Mouse (Mus musculus) CH12.LX (cell line): ENCODE data around the gene Snrpd3. TPM values are rescaled to one million over a fixed set of nuclear protein-coding genes. Genes with fewer than 3 reads are reported as not detected.

Experiments
- DNase-seq: peaks from one replicate; pipeline ENCODE4 v3.0.0-alpha.2; 2013; ENCODE audit errors: extremely low read depth
- H3K27ac ChIP-seq: 2 replicates; pipeline ENCODE4 v1.5.1; 2012; ENCODE audit warnings: low read depth, mild to moderate bottlenecking, control low read depth, moderate library complexity; ENCODE audit not compliant: insufficient read depth
- H3K27me3 ChIP-seq: replicated peaks from 2 replicates; pipeline ENCODE3; 2012; ENCODE audit warnings: inconsistent platforms
- H3K36me3 ChIP-seq, 2 experiments: replicated peaks in 1 of 2; 2 replicates each; pipeline versions ENCODE3 to v1.6.1; 2012; ENCODE audit warnings: inconsistent platforms in 1 of 2, low read length in 1 of 2, mild to moderate bottlenecking in 1 of 2, mixed read lengths in 1 of 2, moderate library complexity in 1 of 2; ENCODE audit not compliant: control insufficient read depth in 1 of 2, insufficient read depth in 1 of 2
- H3K4me1 ChIP-seq, 2 experiments: 2 replicates each; pipeline ENCODE4 v1.6.1; 2012; ENCODE audit warnings: inconsistent platforms in 1 of 2, moderate library complexity in 1 of 2; ENCODE audit not compliant: insufficient read depth in 2 of 2, control insufficient read depth in 1 of 2
- H3K4me2 ChIP-seq: 2 replicates; pipeline ENCODE4 v1.6.1; 2012; ENCODE audit warnings: low read depth, mild to moderate bottlenecking, control low read depth; ENCODE audit not compliant: poor library complexity, insufficient read depth, severe bottlenecking
- H3K4me3 ChIP-seq, 3 experiments: fragments of 150-350 bp in 1 of 3; sonication (generic) in 1 of 3; replicated peaks in 1 of 3; 2 replicates each; pipeline versions ENCODE3 to v1.5.1; 2011 to 2012; ENCODE audit warnings: low read depth in 2 of 3, low read length in 2 of 3, mild to moderate bottlenecking in 2 of 3, moderate library complexity in 2 of 3, control low read depth in 1 of 3, improper control_type of control experiment in 1 of 3, inconsistent platforms in 1 of 3, mixed read lengths in 1 of 3; ENCODE audit not compliant: poor library complexity in 1 of 3
- H3K79me2 ChIP-seq: replicated peaks from 2 replicates; pipeline ENCODE4 v1.6.1; 2012; ENCODE audit warnings: mild to moderate bottlenecking, moderate library complexity; ENCODE audit not compliant: control insufficient read depth, poor library complexity, insufficient read depth, severe bottlenecking; ENCODE audit errors: extremely low read depth
- H3K9ac ChIP-seq: 2 replicates; pipeline ENCODE4 v1.6.1; 2012; ENCODE audit warnings: low read depth, mild to moderate bottlenecking, control low read depth, moderate library complexity; ENCODE audit not compliant: insufficient read depth
- H3K9me3 ChIP-seq: replicated peaks from 2 replicates; pipeline ENCODE3; 2012; ENCODE audit warnings: low read length, inconsistent platforms, mixed read lengths
- ELF1 ChIP-seq: IDR thresholded peaks from 2 replicates; pipeline ENCODE4 v1.6.1; 2014; ENCODE audit warnings: low read depth, mild to moderate bottlenecking, inconsistent platforms, low read length, improper control_type of control experiment
- HCFC1 ChIP-seq: IDR thresholded peaks from 2 replicates; pipeline ENCODE4 v1.6.1; 2012; ENCODE audit warnings: low read depth, mild to moderate bottlenecking, inconsistent platforms, low read length, improper control_type of control experiment
- IRF4 ChIP-seq: IDR thresholded peaks from 2 replicates; pipeline ENCODE4 v1.6.1; 2014; ENCODE audit warnings: low read depth, mild to moderate bottlenecking, inconsistent platforms, low read length, improper control_type of control experiment
- JUN ChIP-seq: IDR thresholded peaks from 2 replicates; pipeline ENCODE4 v1.6.1; 2011; ENCODE audit warnings: low read depth, mild to moderate bottlenecking, low read length, improper control_type of control experiment, moderate library complexity; ENCODE audit not compliant: insufficient read depth
- KAT2A ChIP-seq: IDR thresholded peaks from 2 replicates; pipeline ENCODE4 v1.6.1; 2012; ENCODE audit warnings: low read length, improper control_type of control experiment, inconsistent platforms; ENCODE audit not compliant: insufficient replicate concordance
- MAZ ChIP-seq: IDR thresholded peaks from 2 replicates; pipeline ENCODE4 v1.6.1; 2012; ENCODE audit warnings: low read depth, mild to moderate bottlenecking, inconsistent platforms, low read length, improper control_type of control experiment, moderate library complexity
- MEF2A ChIP-seq: IDR thresholded peaks from 2 replicates; pipeline ENCODE4 v1.6.1; 2014; ENCODE audit warnings: low read depth, mild to moderate bottlenecking, inconsistent platforms, low read length, improper control_type of control experiment, borderline replicate concordance
- MXI1 ChIP-seq: IDR thresholded peaks from 2 replicates; pipeline ENCODE4 v1.6.1; 2011; ENCODE audit warnings: mild to moderate bottlenecking, low read depth, low read length, improper control_type of control experiment
- MYC ChIP-seq: IDR thresholded peaks from 2 replicates; pipeline ENCODE4 v1.6.1; 2011; ENCODE audit warnings: low read depth, mild to moderate bottlenecking, improper control_type of control experiment, low read length
- NRF1 ChIP-seq: IDR thresholded peaks from 2 replicates; pipeline ENCODE4 v1.6.1; 2014; ENCODE audit warnings: low read depth, mild to moderate bottlenecking, inconsistent platforms, low read length, improper control_type of control experiment, moderate library complexity
- PAX5 ChIP-seq: IDR thresholded peaks from 2 replicates; pipeline ENCODE4 v1.6.1; 2012; ENCODE audit warnings: low read length, inconsistent platforms, mixed read lengths
- POLR2A ChIP-seq: IDR thresholded peaks from 2 replicates; pipeline ENCODE4 v1.6.1; 2011; ENCODE audit warnings: low read depth, mild to moderate bottlenecking, improper control_type of control experiment, low read length
- POLR2AphosphoS2 ChIP-seq: IDR thresholded peaks from 2 replicates; pipeline ENCODE4 v1.6.1; 2011; ENCODE audit warnings: low read depth, low read length, improper control_type of control experiment
- TBP ChIP-seq: conservative IDR thresholded peaks from 2 replicates; pipeline ENCODE4 v1.6.1; 2011; ENCODE audit warnings: low read depth, low read length, improper control_type of control experiment
- TCF12 ChIP-seq: IDR thresholded peaks from 2 replicates; pipeline ENCODE4 v1.6.1; 2014; ENCODE audit warnings: low read depth, mild to moderate bottlenecking, inconsistent platforms, low read length, improper control_type of control experiment
- UBTF ChIP-seq: IDR thresholded peaks from 2 replicates; pipeline ENCODE4 v1.6.1; 2012; ENCODE audit warnings: low read depth, mild to moderate bottlenecking, inconsistent platforms, low read length, improper control_type of control experiment, moderate library complexity
- USF1 ChIP-seq: IDR thresholded peaks from 2 replicates; pipeline ENCODE4 v1.6.1; 2014; ENCODE audit warnings: low read depth, mild to moderate bottlenecking, inconsistent platforms, low read length, improper control_type of control experiment
- USF2 ChIP-seq: conservative IDR thresholded peaks from 2 replicates; pipeline ENCODE4 v1.6.1; 2011; ENCODE audit warnings: low read depth, low read length, improper control_type of control experiment
- ZKSCAN1 ChIP-seq: IDR thresholded peaks from 2 replicates; pipeline ENCODE4 v1.6.1; 2012; ENCODE audit warnings: low read depth, inconsistent platforms, low read length, improper control_type of control experiment, borderline replicate concordance
- ZMIZ1 ChIP-seq: IDR thresholded peaks from 2 replicates; pipeline ENCODE4 v1.6.1; 2012; ENCODE audit warnings: low read depth, mild to moderate bottlenecking, inconsistent platforms, low read length, improper control_type of control experiment
- ZNF384 ChIP-seq: IDR thresholded peaks from 2 replicates; pipeline ENCODE4 v1.6.1; 2012; ENCODE audit warnings: low read depth, low read length, improper control_type of control experiment, inconsistent platforms
- dilution Hi-C: fragments of 300-500 bp; cut with MboI; formaldehyde crosslinking; loops from 2 replicates; pipeline ENCODE4 v1.14.3; 2020; ENCODE audit warnings: low sequenced_read_pairs; ENCODE audit not compliant: extremely low pct_unique_long_range_greater_than_20kb, extremely low pct_ligation_motif_present
- in situ Hi-C: fragments of 300-500 bp; cut with MboI; formaldehyde crosslinking; loops from 3 replicates; pipeline ENCODE4 v1.14.3; 2019; ENCODE audit warnings: low sequenced_read_pairs, low pct_ligation_motif_present, low pct_unique_long_range_greater_than_20kb, mixed read lengths
- polyA plus RNA-seq: library from polyadenylated mRNA; unstranded; fragments of >175 nt; gene quantifications from 2 replicates; pipeline ENCODE4 v1.2.1, GENCODE M21; 2012; ENCODE audit warnings: low read depth; ENCODE audit not compliant: insufficient read length
- total RNA-seq, 2 experiments: library from RNA; depleted of rRNA; stranded (reverse); fragments of 300-350 nt in 1 of 2; fragments of >200 nt in 1 of 2; gene quantifications; 2 replicates each; pipeline ENCODE4 v1.2.3; 2012 to 2014

Gene Snrpd3
- total and polyA plus RNA-seq, 3 experiments, result 57.8 to 554 (median 101) TPM

DNA sequence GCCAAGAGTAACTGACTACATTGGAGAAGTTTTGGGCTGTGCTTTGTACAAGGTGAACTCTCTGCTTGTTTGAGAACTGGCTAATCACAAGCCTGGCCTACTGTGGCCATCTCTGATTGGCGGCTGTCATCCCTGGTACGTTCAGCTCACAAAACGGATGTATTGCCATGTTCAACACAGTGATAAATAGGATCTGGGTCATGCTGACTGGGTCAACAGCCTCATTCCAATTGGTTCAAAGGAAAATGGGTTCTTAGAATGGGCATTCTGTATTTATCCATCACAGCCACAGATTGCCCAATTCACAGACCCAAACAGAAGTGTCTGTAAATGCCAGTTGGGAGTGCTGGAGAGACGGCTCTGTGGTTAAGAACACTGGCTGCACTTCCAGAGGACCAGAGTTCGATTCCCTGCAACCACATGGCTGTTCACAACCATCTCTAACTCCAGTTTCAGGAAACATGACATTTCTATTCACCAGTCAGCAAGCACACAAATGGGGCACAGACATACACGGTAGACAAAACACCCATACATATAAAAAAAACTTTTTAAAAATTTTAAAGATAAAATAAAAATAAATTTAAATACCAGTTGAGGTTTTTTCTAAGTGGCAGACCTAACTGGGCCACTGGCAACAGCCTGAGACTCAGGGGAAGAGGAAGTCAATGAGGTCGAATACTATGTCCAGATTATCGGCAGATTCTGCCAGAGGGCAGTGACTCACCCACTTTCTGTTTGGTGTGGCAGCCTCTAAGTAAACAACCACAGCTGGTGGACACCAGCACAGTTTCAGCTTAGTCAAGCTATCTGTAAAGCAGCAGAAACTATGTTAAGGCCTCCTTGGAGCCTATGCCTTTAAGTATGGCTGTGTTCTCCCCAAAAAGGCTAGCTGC is 12.9 kb upstream of the Snrpd3 start:
- H3K4me3 ChIP-seq, result no peak overlapping the region
- H3K4me1 ChIP-seq, result peaks cover 7 to 12% of the 10 kb centered on the region in 2 experiments
- no peak for DNase-seq
- H3K4me2 ChIP-seq, result no peak overlapping the region; the same call in 1 of the 2 replicates
- no peak overlapping the region for H3K27ac ChIP-seq
- TF ChIP-seq IRF4 (no peak), POLR2A (no peak), JUN (no peak), TBP (no peak), USF1 (no peak), MAZ (no peak), MEF2A (no peak), TCF12 (no peak), ZKSCAN1 (no peak), ZMIZ1 (no peak), NRF1 (no peak), POLR2AphosphoS2 (no peak), MXI1 (no peak)
- in situ Hi-C loops (loop anchor here (10.0 kb wide), 1 partner anchor 60 kb away; no protein-coding TSS in a partner anchor), dilution Hi-C loops (no loop called here)
- no peak overlapping the region for H3K9ac ChIP-seq
- H3K36me3 ChIP-seq, result peaks cover 22 to 34% of the 10 kb centered on the region in 2 experiments
- no peaks in the 10 kb centered on the region for H3K9me3 ChIP-seq
- no peaks in the 10 kb centered on the region for H3K27me3 ChIP-seq
- H3K79me2 ChIP-seq, result no peaks in the 10 kb centered on the region

DNA sequence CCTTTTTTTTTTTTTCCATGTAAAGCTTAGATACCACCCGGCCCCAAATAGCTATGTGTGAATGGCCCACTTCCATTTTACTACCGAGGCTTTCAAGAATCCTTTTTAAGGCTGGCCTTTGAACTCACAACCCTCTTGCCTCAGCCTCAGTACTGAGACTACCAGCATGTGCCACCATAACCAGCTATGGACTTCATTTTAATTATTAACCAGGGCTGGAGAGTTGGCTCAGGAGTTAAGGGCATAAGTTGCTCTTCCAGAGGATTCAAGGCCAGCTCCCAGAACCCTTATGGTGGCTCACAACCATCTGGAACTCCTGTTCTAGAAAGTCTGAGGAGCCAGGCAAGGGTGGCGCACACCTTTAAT is 12.2 kb upstream of the Snrpd3 start:
- Histone ChIP-seq H3K4me1 (peaks cover 7 to 12% of the 10 kb centered on the region in 2 experiments), H3K27ac (no peak overlapping the region)

More for the DNA sequence above, 12.2 kb upstream of the Snrpd3 start:
- Histone ChIP-seq H3K79me2 (no peaks in the 10 kb centered on the region), H3K4me3 (no peak overlapping the region), H3K4me2 (no peak overlapping the region; the same call in 1 of the 2 replicates), H3K27me3 (no peaks in the 10 kb centered on the region), H3K9ac (no peak overlapping the region), H3K36me3 (peaks cover 28 to 40% of the 10 kb centered on the region in 2 experiments), H3K9me3 (no peaks in the 10 kb centered on the region)
- TF ChIP-seq ELF1 (no peak), IRF4 (no peak), UBTF (no peak), HCFC1 (no peak), USF2 (no peak), MYC (no peak), MXI1 (no peak), POLR2AphosphoS2 (no peak), ZKSCAN1 (no peak), KAT2A (no peak), ZNF384 (no peak), POLR2A (no peak), PAX5 (no peak)
- in situ Hi-C loops, result loop anchor here (10.0 kb wide), 1 partner anchor 60 kb away; no protein-coding TSS in a partner anchor
- dilution Hi-C loops, result no loop called here
- no peak for DNase-seq
